Mouse (Mus musculus) kidney, adult 2 months (tissue): Measurements from ENCODE around the gene Klk8. TPM values are rescaled to one million over a fixed set of nuclear protein-coding genes. Genes with fewer than 3 reads are reported as not detected.

ENCODE experiments used
- DNase-seq: peaks from one replicate; pipeline ENCODE4 v3.0.0; 2021
- H3K27ac ChIP-seq: fragments of 200-500 bp; 2 replicates; pipeline ENCODE4 v1.5.1; 2012; ENCODE audit warnings: low read depth, low read length, control low read depth, inconsistent platforms; ENCODE audit not compliant: insufficient read depth
- H3K27me3 ChIP-seq: fragments of 200-500 bp; replicated peaks from 2 replicates; pipeline ENCODE4 v1.6.1; 2012; ENCODE audit warnings: mild to moderate bottlenecking, moderate library complexity, low read length, inconsistent platforms; ENCODE audit not compliant: control insufficient read depth, insufficient read depth
- H3K36me3 ChIP-seq: fragments of 200-500 bp; 2 replicates; pipeline ENCODE4 v1.6.1; 2012; ENCODE audit warnings: mild to moderate bottlenecking, moderate library complexity, low read length, inconsistent platforms; ENCODE audit not compliant: control insufficient read depth, insufficient read depth
- H3K4me1 ChIP-seq: fragments of 200-500 bp; 2 replicates; pipeline ENCODE4 v1.6.1; 2011; ENCODE audit warnings: low read length; ENCODE audit not compliant: control insufficient read depth, insufficient read depth
- H3K4me3 ChIP-seq: fragments of 200-500 bp; 2 replicates; pipeline ENCODE4 v1.5.1; 2011; ENCODE audit warnings: mild to moderate bottlenecking, low read depth, low read length, control low read depth; ENCODE audit not compliant: insufficient read depth
- CTCF ChIP-seq: fragments of 200-500 bp; conservative IDR thresholded peaks from 2 replicates; pipeline ENCODE4 v1.5.1; 2011; ENCODE audit warnings: low read depth, mild to moderate bottlenecking, control low read depth, low read length, moderate library complexity, mixed read lengths; ENCODE audit not compliant: insufficient read depth, insufficient read length
- POLR2A ChIP-seq: fragments of 200-500 bp; IDR thresholded peaks from one replicate; pipeline ENCODE4 v1.6.1; 2011; ENCODE audit warnings: low read depth, low read length, control low read depth
- WGBS: fragments of 180-500 bp; shearing (Covaris S2); methylation state at CpG from one replicate; pipeline ENCODE4 v1.1.7; 2018; 5-methylcytosine and 5-hydroxymethylcytosine counted together
- polyA plus RNA-seq: library from polyadenylated mRNA; depleted of rRNA; stranded (reverse); fragments of >200 nt; gene quantifications from 2 replicates; pipeline ENCODE4 v1.2.3, GENCODE M21; 2012; rRNA removed

Klk8 gene
- polyA plus RNA-seq, 1 experiment, result 5.9 TPM

DNA sequence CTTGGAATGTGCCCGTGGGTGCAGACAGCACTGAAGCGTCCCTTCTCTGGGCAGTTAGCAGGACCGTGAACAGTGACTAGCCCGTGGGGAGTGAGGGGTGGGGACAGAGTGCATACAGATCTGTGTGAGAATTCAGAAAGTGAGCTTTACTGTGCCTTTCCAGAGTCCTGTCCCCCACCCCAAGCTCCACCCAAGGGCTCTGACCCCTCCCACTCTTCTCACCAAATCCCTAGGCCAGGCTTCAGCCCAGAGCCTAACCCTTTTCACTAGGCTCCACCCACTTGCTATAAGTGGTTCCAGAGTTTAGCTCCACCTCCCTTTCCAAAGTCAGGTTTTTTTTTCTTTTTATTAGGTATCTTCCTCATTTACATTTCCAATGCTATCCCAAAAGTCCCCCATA is 46.4 kb downstream of the Klk8 start:
- DNase-seq, result no peak
- WGBS, result 82% methylated on average over 4 of the region's 4 CpGs
- H3K36me3 ChIP-seq, result no peaks in the 10 kb centered on the region
- H3K4me1 ChIP-seq, result no peaks in the 10 kb centered on the region
- no peak overlapping the region for H3K4me3 ChIP-seq
- TF ChIP-seq CTCF (no peak), POLR2A (no peak)
- no peaks in the 10 kb centered on the region for H3K27me3 ChIP-seq
- H3K27ac ChIP-seq, result no peak overlapping the region

DNA sequence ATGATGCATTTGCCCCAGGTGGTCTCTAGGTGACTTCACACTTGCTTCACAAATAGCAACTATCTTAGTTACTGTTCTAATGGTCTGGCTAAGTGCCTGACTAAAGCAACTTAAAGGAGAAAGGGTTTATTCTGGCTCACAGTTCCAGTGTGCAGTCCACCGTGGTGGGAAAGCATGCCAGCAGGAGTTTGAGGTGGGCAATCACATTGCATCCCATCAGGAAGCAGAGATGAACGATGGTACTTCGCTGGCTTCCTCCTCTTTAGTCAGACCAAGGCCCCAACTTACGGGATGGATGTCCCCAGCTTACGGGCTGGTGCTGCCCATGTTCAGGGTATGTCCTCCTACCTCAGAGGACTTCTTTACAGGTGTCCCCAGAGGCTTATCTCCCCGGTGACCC is 54.2 kb downstream of the Klk8 start:
- no peak for DNase-seq
- WGBS, result 89% methylated on average over 6 of the region's 6 CpGs

More for the DNA sequence above, 54.2 kb downstream of the Klk8 start:
- no peaks in the 10 kb centered on the region for H3K27me3 ChIP-seq
- TF ChIP-seq CTCF (no peak), POLR2A (no peak)
- no peaks in the 10 kb centered on the region for H3K36me3 ChIP-seq
- no peaks in the 10 kb centered on the region for H3K4me1 ChIP-seq
- no peak overlapping the region for H3K27ac ChIP-seq
- no peak overlapping the region for H3K4me3 ChIP-seq

Other genes starting within 250 kb of the Klk8 start
- 0.91 and 1.1 TPM in 2 replicates for gene Zfp658, start 235.3 kb upstream of the Klk8 start, polyA plus RNA-seq
- gene Zfp719, start 218.0 kb upstream of the Klk8 start, polyA plus RNA-seq, result 2.1 and 2.6 TPM in 2 replicates
- gene Zfp819, start 190.4 kb upstream of the Klk8 start, polyA plus RNA-seq, result not detected in 2 replicates
- gene Ceacam18, start 162.9 kb upstream of the Klk8 start, polyA plus RNA-seq, result not detected in 2 replicates
- 2.8 and 3.8 TPM in 2 replicates for gene Siglece, start 137.4 kb upstream of the Klk8 start, polyA plus RNA-seq
- 6.1 and 7.0 TPM in 2 replicates for gene Ctu1, start 125.6 kb upstream of the Klk8 start, polyA plus RNA-seq
- 0.11 TPM in 1 of 2 replicates, not detected in the other for gene Klk14, start 107.2 kb upstream of the Klk8 start, polyA plus RNA-seq
- gene Klk13, start 85.0 kb upstream of the Klk8 start, polyA plus RNA-seq, result 0.04 TPM in 1 of 2 replicates, not detected in the other
- not detected in 2 replicates for gene Klk12, start 28.7 kb upstream of the Klk8 start, polyA plus RNA-seq
- 0.18 TPM in 1 of 2 replicates, not detected in the other for gene Klk11, start 23.0 kb upstream of the Klk8 start, polyA plus RNA-seq
- 0.41 and 0.52 TPM in 2 replicates for gene Klk10, start 16.5 kb upstream of the Klk8 start, polyA plus RNA-seq
- gene Klk9, start 5.7 kb upstream of the Klk8 start, polyA plus RNA-seq, result not detected in 2 replicates
- not detected in 2 replicates for gene Klk7, start 13.7 kb downstream of the Klk8 start, polyA plus RNA-seq
- gene Klk6, start 26.9 kb downstream of the Klk8 start, polyA plus RNA-seq, result not detected in 2 replicates
- not detected in 2 replicates for gene Klk5, start 44.4 kb downstream of the Klk8 start, polyA plus RNA-seq
- not detected in 2 replicates for gene Klk4, start 83.6 kb downstream of the Klk8 start, polyA plus RNA-seq
- 0.09 and 0.19 TPM in 2 replicates for gene Klk15, start 136.2 kb downstream of the Klk8 start, polyA plus RNA-seq
- gene Klk1b8, start 153.1 kb downstream of the Klk8 start, polyA plus RNA-seq, result 1.0 and 1.1 TPM in 2 replicates
- 0.11 and 0.52 TPM in 2 replicates for gene Klk1b1, start 169.2 kb downstream of the Klk8 start, polyA plus RNA-seq
- gene Klk1b9, start 178.5 kb downstream of the Klk8 start, polyA plus RNA-seq, result 1.6 and 1.7 TPM in 2 replicates
- gene Klk1b11, start 198.3 kb downstream of the Klk8 start, polyA plus RNA-seq, result 0.52 and 0.99 TPM in 2 replicates
- gene Klk1b26, start 214.6 kb downstream of the Klk8 start, polyA plus RNA-seq, result not detected in 2 replicates